Comparison of ENCODE assay signal across 23 mouse cellular contexts in the genomic region with DNA sequence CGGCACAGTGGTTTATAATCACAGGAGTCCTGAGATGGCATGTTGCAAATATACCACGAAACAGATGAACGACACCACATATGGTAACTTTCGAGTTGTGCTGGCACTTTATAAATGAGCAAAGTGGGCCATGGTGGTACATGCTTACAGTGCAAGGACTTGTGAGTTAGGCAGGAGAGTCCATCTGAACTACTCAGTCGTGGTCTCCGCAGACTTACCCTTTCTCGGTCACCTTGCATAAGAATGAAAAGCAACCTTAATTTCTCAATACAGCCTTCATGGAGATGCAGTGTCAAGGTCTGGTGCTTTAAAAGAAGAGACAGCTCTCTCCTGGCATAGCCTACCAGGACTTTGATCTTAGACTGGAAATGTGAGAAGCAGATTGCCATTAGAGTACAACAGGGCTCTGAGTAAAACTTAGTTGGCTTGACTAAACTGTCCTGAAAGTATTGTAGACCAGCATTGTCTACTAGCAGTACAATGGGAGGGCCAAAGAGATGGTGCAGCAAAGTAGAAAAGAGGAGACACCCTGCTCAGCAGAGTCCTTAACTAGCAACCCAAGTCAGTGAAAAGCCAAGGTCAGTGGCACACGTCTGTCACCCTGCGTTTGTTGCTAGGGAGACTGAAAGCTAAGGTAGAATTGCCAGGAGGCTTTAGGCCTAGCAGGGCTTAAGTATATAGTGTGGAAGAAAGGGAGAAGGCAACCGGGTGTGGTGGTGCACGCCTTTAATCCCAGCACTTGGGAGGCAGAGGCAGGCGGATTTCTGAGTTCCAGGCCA. TPM values are rescaled to one million over a fixed set of nuclear protein-coding genes. Genes with fewer than 3 reads are reported as not detected.
A peak's percentile ranks its signal among the peaks of the same experiment; 100 is the strongest.
DNase-seq lines count a peak whose midpoint lies in the region; ATAC-seq and TF ChIP-seq lines count a peak whose summit lies in the region.
"Had no signal": no experiment of that assay in that cellular context is flagged by ENCODE, and none has a peak within 500 bp of the region (broad histone marks: within the 10 kb centered on the region; RNA-seq: fewer than 3 reads in every experiment).

No protein-coding gene starts in this region.

- no peak overlapping the region for H3K27ac ChIP-seq in hindbrain, embryonic 12.5 days
- H3K27ac ChIP-seq in hindbrain, postnatal 0 days: no peak overlapping the region
- H3K27ac ChIP-seq in midbrain, embryonic 13.5 days: no peak overlapping the region
- no peak overlapping the region for H3K27ac ChIP-seq in midbrain, embryonic 15.5 days
- peak overlapping the region; percentile 19; the same call in 1 of the 2 replicates for H3K27ac ChIP-seq in liver, embryonic 15.5 days (replicated peaks)
- H3K27ac ChIP-seq: forebrain, embryonic 12.5 days; neural tube, embryonic 13.5 days had no signal

- peaks cover 9% of the 10 kb centered on the region for H3K4me1 ChIP-seq in hindbrain, embryonic 12.5 days
- peaks cover 7% of the 10 kb centered on the region; the same call in 1 of the 2 replicates for H3K4me1 ChIP-seq in hindbrain, postnatal 0 days (ENCODE audit: insufficient read depth, low read length)
- H3K4me1 ChIP-seq in midbrain, embryonic 13.5 days (replicated peaks): peaks cover 10% of the 10 kb centered on the region
- H3K4me1 ChIP-seq in midbrain, embryonic 15.5 days: peaks cover 15% of the 10 kb centered on the region
- H3K4me1 ChIP-seq in liver, embryonic 15.5 days (replicated peaks): peaks cover 35% of the 10 kb centered on the region

- WGBS in hindbrain, embryonic 12.5 days: 88% methylated on average over 12 of the region's 12 CpGs
- WGBS in hindbrain, postnatal 0 days: 84% methylated on average over 12 of the region's 12 CpGs
- WGBS in midbrain, embryonic 13.5 days: 84% methylated on average over 12 of the region's 12 CpGs
- WGBS in midbrain, embryonic 15.5 days: 87% methylated on average over 12 of the region's 12 CpGs
- 72% methylated on average over 12 of the region's 12 CpGs for WGBS in liver, embryonic 15.5 days (ENCODE audit: insufficient replicate concordance)

- 0 out of 2 replicates have a peak, but pooled peaks have one; percentile 27 for ATAC-seq in hindbrain, embryonic 12.5 days (ENCODE audit: low FRiP score)
- no peak for ATAC-seq in hindbrain, postnatal 0 days
- peak; percentile 27; the same call in 1 of the 2 replicates for ATAC-seq in midbrain, embryonic 13.5 days
- no peak for ATAC-seq in midbrain, embryonic 15.5 days (replicated peaks)
- ATAC-seq in liver, embryonic 15.5 days (ENCODE audit: insufficient read depth): no peak
- ATAC-seq: hindbrain, embryonic 16.5 days; Patski had no signal

- no peak for DNase-seq in hindbrain, postnatal 0 days (ENCODE audit: low spot score)
- no peak for DNase-seq in thymus, postnatal 0 days (ENCODE audit: low spot score)
- no peak for DNase-seq in natural killer cell, adult 2 months (ENCODE audit: low spot score in 2 of 2)
- DNase-seq: adrenal gland, postnatal 25 days; cerebellum, adult 2 months; heart, adult 18-20 months; heart, postnatal 4 days; kidney, adult 18-20 months; lung, embryonic 14.5 days; lung, postnatal 36 days; right cerebral cortex, adult 18-20 months; thymus, postnatal 4 days had no signal

- no peak for TF ChIP-seq CTCF in hindbrain, postnatal 0 days (IDR thresholded peaks at IDR 0.05; ENCODE audit: low read depth)

- no peak overlapping the region for H3K4me2 ChIP-seq in hindbrain, embryonic 12.5 days (replicated peaks)
- H3K4me2 ChIP-seq in hindbrain, postnatal 0 days (ENCODE audit: low read depth, low read length): no peak overlapping the region
- H3K4me2 ChIP-seq in midbrain, embryonic 13.5 days (replicated peaks): no peak overlapping the region
- H3K4me2 ChIP-seq in midbrain, embryonic 15.5 days: no peak overlapping the region
- H3K4me2 ChIP-seq in liver, embryonic 15.5 days: no peak overlapping the region
- H3K4me2 ChIP-seq: forebrain, embryonic 12.5 days; lung, embryonic 14.5 days; neural tube, embryonic 13.5 days had no signal

- no peaks in the 10 kb centered on the region for H3K27me3 ChIP-seq in hindbrain, embryonic 12.5 days
- H3K27me3 ChIP-seq in hindbrain, postnatal 0 days (ENCODE audit: insufficient read depth, low read length): no peaks in the 10 kb centered on the region
- H3K27me3 ChIP-seq in midbrain, embryonic 13.5 days: no peaks in the 10 kb centered on the region
- H3K27me3 ChIP-seq in midbrain, embryonic 15.5 days (replicated peaks): no peaks in the 10 kb centered on the region
- no peaks in the 10 kb centered on the region for H3K27me3 ChIP-seq in liver, embryonic 15.5 days
- H3K27me3 ChIP-seq: forebrain, embryonic 12.5 days; neural tube, embryonic 13.5 days; Patski had no signal

- H3K9ac ChIP-seq in hindbrain, embryonic 12.5 days: no peak overlapping the region
- no peak overlapping the region for H3K9ac ChIP-seq in hindbrain, postnatal 0 days (replicated peaks; ENCODE audit: low read length)
- no peak overlapping the region for H3K9ac ChIP-seq in midbrain, embryonic 13.5 days (replicated peaks)
- H3K9ac ChIP-seq in midbrain, embryonic 15.5 days: no peak overlapping the region
- H3K9ac ChIP-seq in liver, embryonic 15.5 days: no peak overlapping the region
- H3K9ac ChIP-seq: forebrain, embryonic 12.5 days; lung, embryonic 14.5 days; neural tube, embryonic 13.5 days had no signal

- peaks cover 59% of the 10 kb centered on the region for H3K36me3 ChIP-seq in hindbrain, embryonic 12.5 days
- H3K36me3 ChIP-seq in hindbrain, postnatal 0 days (ENCODE audit: insufficient read depth, low read length): peaks cover 26% of the 10 kb centered on the region
- peaks cover 63% of the 10 kb centered on the region for H3K36me3 ChIP-seq in midbrain, embryonic 13.5 days
- peaks cover 48% of the 10 kb centered on the region for H3K36me3 ChIP-seq in midbrain, embryonic 15.5 days (replicated peaks)
- H3K36me3 ChIP-seq in liver, embryonic 15.5 days (replicated peaks): peaks cover 74% of the 10 kb centered on the region

- no peaks in the 10 kb centered on the region for H3K9me3 ChIP-seq in hindbrain, embryonic 12.5 days (replicated peaks)
- no peaks in the 10 kb centered on the region for H3K9me3 ChIP-seq in hindbrain, postnatal 0 days (ENCODE audit: low read length)
- no peaks in the 10 kb centered on the region for H3K9me3 ChIP-seq in midbrain, embryonic 13.5 days
- no peaks in the 10 kb centered on the region for H3K9me3 ChIP-seq in midbrain, embryonic 15.5 days
- H3K9me3 ChIP-seq in liver, embryonic 15.5 days (replicated peaks): no peaks in the 10 kb centered on the region
- H3K9me3 ChIP-seq: forebrain, embryonic 12.5 days; neural tube, embryonic 13.5 days had no signal

- H3K4me3 ChIP-seq in hindbrain, embryonic 12.5 days: no peak overlapping the region
- H3K4me3 ChIP-seq in hindbrain, postnatal 0 days (ENCODE audit: low read length): no peak overlapping the region
- no peak overlapping the region for H3K4me3 ChIP-seq in midbrain, embryonic 13.5 days (replicated peaks)
- no peak overlapping the region for H3K4me3 ChIP-seq in midbrain, embryonic 15.5 days
- no peak overlapping the region for H3K4me3 ChIP-seq in liver, embryonic 15.5 days (replicated peaks)
- H3K4me3 ChIP-seq: forebrain, embryonic 12.5 days; neural tube, embryonic 13.5 days had no signal

RNA-seq across cellular contexts. Expression of a gene that starts 5.3 kb away (rescaled TPM):
- polyA plus RNA-seq in hindbrain, embryonic 12.5 days (2016; fragmentation: Nextera tagmentation; extraction: Ambion mirVana): 384 and 473 TPM in 2 replicates
- total RNA-seq in hindbrain, postnatal 0 days (2014; rRNA removed): 147 and 148 TPM in 2 replicates
- polyA plus RNA-seq in hindbrain, postnatal 0 days (2015; fragmentation: Nextera tagmentation; extraction: Ambion mirVana): 414 and 415 TPM in 2 replicates
- polyA plus RNA-seq in midbrain, embryonic 13.5 days (2015; fragmentation: Nextera tagmentation; extraction: Ambion mirVana): 409 and 410 TPM in 2 replicates
- polyA plus RNA-seq in midbrain, embryonic 15.5 days (2015; fragmentation: Nextera tagmentation; extraction: Ambion mirVana): 261 and 286 TPM in 2 replicates
- polyA plus RNA-seq in liver, embryonic 15.5 days (2015; fragmentation: Nextera tagmentation; extraction: Ambion mirVana): 195 and 292 TPM in 2 replicates
- polyA plus RNA-seq in thymus, postnatal 0 days (2015; fragmentation: Nextera tagmentation; extraction: Ambion mirVana): 833 and 884 TPM in 2 replicates

RNA-seq across cellular contexts. Expression of a gene that starts 13.4 kb away (rescaled TPM):
- polyA plus RNA-seq in hindbrain, embryonic 12.5 days (2016; fragmentation: Nextera tagmentation; extraction: Ambion mirVana): 1.2 and 2.2 TPM in 2 replicates
- 0.16 and 0.29 TPM in 2 replicates for total RNA-seq in hindbrain, postnatal 0 days (2014; rRNA removed)
- 0.23 and 0.54 TPM in 2 replicates for polyA plus RNA-seq in hindbrain, postnatal 0 days (2015; fragmentation: Nextera tagmentation; extraction: Ambion mirVana)
- polyA plus RNA-seq in midbrain, embryonic 13.5 days (2015; fragmentation: Nextera tagmentation; extraction: Ambion mirVana): 0.46 and 0.59 TPM in 2 replicates
- 0.32 and 0.39 TPM in 2 replicates for polyA plus RNA-seq in midbrain, embryonic 15.5 days (2015; fragmentation: Nextera tagmentation; extraction: Ambion mirVana)
- polyA plus RNA-seq in liver, embryonic 15.5 days (2015; fragmentation: Nextera tagmentation; extraction: Ambion mirVana): 1.2 and 1.6 TPM in 2 replicates
- 1.0 and 1.3 TPM in 2 replicates for polyA plus RNA-seq in thymus, postnatal 0 days (2015; fragmentation: Nextera tagmentation; extraction: Ambion mirVana)

RNA-seq across cellular contexts. Expression of a gene that starts 21.9 kb away (rescaled TPM):
- polyA plus RNA-seq in hindbrain, embryonic 12.5 days (2016; fragmentation: Nextera tagmentation; extraction: Ambion mirVana): 17.0 and 18.1 TPM in 2 replicates
- total RNA-seq in hindbrain, postnatal 0 days (2014; rRNA removed): 12.0 and 14.3 TPM in 2 replicates
- 9.4 and 9.8 TPM in 2 replicates for polyA plus RNA-seq in hindbrain, postnatal 0 days (2015; fragmentation: Nextera tagmentation; extraction: Ambion mirVana)
- 13.4 and 14.3 TPM in 2 replicates for polyA plus RNA-seq in midbrain, embryonic 13.5 days (2015; fragmentation: Nextera tagmentation; extraction: Ambion mirVana)
- polyA plus RNA-seq in midbrain, embryonic 15.5 days (2015; fragmentation: Nextera tagmentation; extraction: Ambion mirVana): 13.3 and 14.8 TPM in 2 replicates
- 11.4 and 12.2 TPM in 2 replicates for polyA plus RNA-seq in liver, embryonic 15.5 days (2015; fragmentation: Nextera tagmentation; extraction: Ambion mirVana)
- 11.5 and 12.5 TPM in 2 replicates for polyA plus RNA-seq in thymus, postnatal 0 days (2015; fragmentation: Nextera tagmentation; extraction: Ambion mirVana)

RNA-seq across cellular contexts. Expression of a gene that starts 58.2 kb away (rescaled TPM):
- polyA plus RNA-seq in hindbrain, embryonic 12.5 days (2016; fragmentation: Nextera tagmentation; extraction: Ambion mirVana): not detected in 2 replicates
- total RNA-seq in hindbrain, postnatal 0 days (2014; rRNA removed): 0.10 TPM in 1 of 2 replicates, not detected in the other
- 0.05 TPM in 1 of 2 replicates, not detected in the other for polyA plus RNA-seq in hindbrain, postnatal 0 days (2015; fragmentation: Nextera tagmentation; extraction: Ambion mirVana)
- not detected in 2 replicates for polyA plus RNA-seq in midbrain, embryonic 13.5 days (2015; fragmentation: Nextera tagmentation; extraction: Ambion mirVana)
- polyA plus RNA-seq in midbrain, embryonic 15.5 days (2015; fragmentation: Nextera tagmentation; extraction: Ambion mirVana): 0.06 and 0.12 TPM in 2 replicates
- polyA plus RNA-seq in liver, embryonic 15.5 days (2015; fragmentation: Nextera tagmentation; extraction: Ambion mirVana): not detected in 2 replicates
- not detected in 2 replicates for polyA plus RNA-seq in thymus, postnatal 0 days (2015; fragmentation: Nextera tagmentation; extraction: Ambion mirVana)
- total RNA-seq: megakaryocyte-erythroid progenitor cell, adult 5-6 weeks; monocyte, adult 5-6 weeks had no signal
- polyA plus RNA-seq: forebrain, embryonic 12.5 days; limb, embryonic 11.5 days; neural tube, embryonic 13.5 days; Patski had no signal

Comparison
In these comparisons a context has a peak if more than half of its experiments do, and no peak if none do; other contexts are left out.
1. ATAC-seq: peak in hindbrain, embryonic 12.5 days (single experiment) and midbrain, embryonic 13.5 days (single experiment); none in hindbrain, postnatal 0 days (single experiment), midbrain, embryonic 15.5 days (single experiment) and liver, embryonic 15.5 days (single experiment).